Mouse (Mus musculus) C2C12 (cell line): ENCODE data around the gene Slc2a13.

Experiments used
- CEBPB ChIP-seq: IDR thresholded peaks from one replicate; pipeline ENCODE4 v1.6.1; 2011; ENCODE audit warnings: low read depth, mild to moderate bottlenecking, control low read depth, moderate library complexity
- CTCF ChIP-seq: IDR thresholded peaks from one replicate; pipeline ENCODE4 v1.5.1; 2011; ENCODE audit not compliant: control insufficient read depth, insufficient read depth, insufficient read length
- FOSL1 ChIP-seq: IDR thresholded peaks from one replicate; pipeline ENCODE4 v1.8.0; 2011; ENCODE audit warnings: mild to moderate bottlenecking, low read length; ENCODE audit not compliant: poor library complexity, insufficient read depth, severe bottlenecking
- MAX ChIP-seq: IDR thresholded peaks from one replicate; pipeline ENCODE4 v1.6.1; 2011; ENCODE audit warnings: mild to moderate bottlenecking, control low read depth
- MYOG ChIP-seq: IDR thresholded peaks from one replicate; pipeline ENCODE4 v1.6.1; 2011; ENCODE audit not compliant: control insufficient read depth, insufficient read length; ENCODE audit errors: extremely low read depth
- USF1 ChIP-seq: IDR thresholded peaks from one replicate; pipeline ENCODE4 v1.6.1; 2011; ENCODE audit warnings: low read depth, mild to moderate bottlenecking, control low read depth, moderate library complexity

- no peak for TF ChIP-seq FOSL1
- TF ChIP-seq CTCF, result no peak
- TF ChIP-seq USF1, result no peak
- no peak for TF ChIP-seq MYOG
- TF ChIP-seq MAX, result no peak
- no peak for TF ChIP-seq CEBPB
Observed at GRCm38 (mm10) chr15:91240683-91241335, 332.3 kb downstream of the Slc2a13 start.
